Mouse (Mus musculus) small intestine, adult 2 months (tissue): ENCODE measurements around the gene Shc4.

Experiments used
- CTCF ChIP-seq: fragments of 200-500 bp; IDR thresholded peaks from 2 replicates; pipeline ENCODE4 v1.5.1; 2012; ENCODE audit warnings: low read depth, mild to moderate bottlenecking, control low read depth, inconsistent platforms, low read length, moderate library complexity, mixed read lengths; ENCODE audit not compliant: insufficient replicate concordance, insufficient read length; ENCODE audit errors: extremely low read depth
- POLR2A ChIP-seq: fragments of 200-500 bp; IDR thresholded peaks from 2 replicates; pipeline ENCODE4 v1.6.1; 2012; ENCODE audit warnings: low read depth, mild to moderate bottlenecking, control low read depth, inconsistent platforms, low read length, moderate library complexity

- TF ChIP-seq CTCF (no peak), POLR2A (no peak)
These were observed 72.4 kb downstream of the Shc4 start for GRCm38 (mm10) chr2:125651563-125651962.
